Mouse (Mus musculus): ENCODE measurements around the gene Ano9. TPM values are rescaled to one million over a fixed set of nuclear protein-coding genes. Genes with fewer than 3 reads are reported as not detected.

Gene Ano9
- polyA plus RNA-seq, 1 experiment: not detected

DNA sequence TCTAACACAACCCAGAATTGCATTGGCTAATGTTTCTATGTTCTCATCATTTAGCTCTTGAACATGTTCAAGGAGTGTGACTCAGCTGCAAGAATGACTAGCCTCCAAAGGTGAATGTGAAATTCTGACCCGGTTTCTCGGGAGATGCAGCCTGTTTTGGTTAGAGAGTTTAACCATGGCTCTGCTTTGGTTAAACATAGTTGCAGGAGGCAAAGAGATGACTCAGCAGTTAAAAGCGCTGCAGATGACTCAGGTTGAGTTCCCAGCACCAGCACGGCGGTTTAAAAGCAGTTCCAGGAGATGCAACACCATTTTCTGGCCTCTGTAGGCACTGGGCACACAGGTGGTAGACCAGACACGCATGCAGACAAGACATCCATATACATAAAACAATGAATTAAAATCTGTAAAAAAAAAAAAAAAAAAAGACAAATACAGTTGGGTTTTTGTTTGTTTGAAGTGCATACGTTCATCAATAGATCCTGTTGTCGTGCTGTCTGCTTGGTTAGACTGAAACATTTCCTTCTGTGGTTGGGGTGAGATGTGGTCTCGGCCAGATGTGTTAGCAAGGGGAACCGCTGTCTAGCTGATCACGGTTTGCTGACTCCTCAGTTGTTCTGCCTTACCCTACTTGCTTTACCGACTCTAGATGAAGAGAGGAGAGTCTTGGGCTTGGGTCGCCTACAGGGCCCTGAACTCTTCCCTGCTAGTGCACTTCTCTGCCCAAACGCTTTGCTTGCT, 58.8 kb downstream of the Ano9 start:
- no peak for TF ChIP-seq POLR2A (IDR thresholded peaks at IDR 0.05; ENCODE audit: low read depth, low read length)
- no peak for TF ChIP-seq CTCF (IDR thresholded peaks at IDR 0.05; ENCODE audit: borderline replicate concordance, insufficient read depth, low read length)
- Histone ChIP-seq H3K4me3 (ENCODE audit: insufficient read depth, low read length) (no peak overlapping the region), H3K27ac (ENCODE audit: insufficient read depth, low read length) (no peak overlapping the region), H3K4me1 (ENCODE audit: control insufficient read depth, insufficient read depth, low read length) (no peaks in the 10 kb centered on the region)

DNA sequence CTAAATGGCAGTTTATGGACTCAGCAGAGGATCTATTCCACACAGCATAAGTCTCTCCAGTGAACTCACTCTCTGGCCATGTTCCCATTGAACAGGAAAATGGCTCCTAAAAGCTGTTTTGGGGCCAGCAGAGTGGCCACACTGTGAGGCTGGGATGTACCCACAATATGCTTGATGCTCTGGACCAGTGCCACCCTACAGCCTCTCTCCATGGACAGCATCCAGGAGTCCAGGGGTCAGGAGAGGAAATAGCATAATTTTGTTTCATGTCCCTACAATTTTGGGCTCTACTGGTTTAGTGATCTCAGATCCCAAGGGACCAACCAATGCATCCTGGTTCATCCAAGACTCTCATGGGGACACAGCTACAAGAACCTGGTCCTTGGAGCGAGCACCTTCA, 60.1 kb downstream of the Ano9 start:
- no peaks in the 10 kb centered on the region for H3K4me1 ChIP-seq (ENCODE audit: control insufficient read depth, insufficient read depth, low read length)
- TF ChIP-seq CTCF (IDR thresholded peaks at IDR 0.05; ENCODE audit: borderline replicate concordance, insufficient read depth, low read length): no peak
- H3K27ac ChIP-seq (ENCODE audit: insufficient read depth, low read length): no peak overlapping the region
- no peak overlapping the region for H3K4me3 ChIP-seq (ENCODE audit: insufficient read depth, low read length)

DNA sequence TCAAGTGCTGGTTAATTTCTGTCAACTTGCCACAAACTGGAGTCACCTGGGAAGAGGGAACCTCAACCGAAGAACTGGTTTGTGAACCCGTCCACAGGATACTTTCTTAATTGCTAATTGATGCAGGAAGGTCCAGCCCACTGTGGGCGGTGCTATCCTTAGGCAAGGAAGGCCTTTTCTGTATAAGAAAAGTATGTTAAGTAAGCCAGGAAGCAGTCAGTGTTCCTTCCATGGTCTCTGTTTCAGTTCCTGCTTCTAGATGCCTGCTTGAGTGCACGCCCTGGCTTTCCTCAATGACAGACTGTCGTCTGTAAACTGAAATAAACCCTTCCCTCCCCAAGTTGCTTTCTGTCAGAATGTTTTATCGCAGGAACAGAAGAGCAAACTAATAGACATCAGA, 60.6 kb downstream of the Ano9 start:
- no peak overlapping the region for H3K4me3 ChIP-seq (ENCODE audit: insufficient read depth, low read length)
- H3K4me1 ChIP-seq (ENCODE audit: control insufficient read depth, insufficient read depth, low read length): no peaks in the 10 kb centered on the region
- TF ChIP-seq CTCF (IDR thresholded peaks at IDR 0.05; ENCODE audit: borderline replicate concordance, insufficient read depth, low read length) (no peak), POLR2A (IDR thresholded peaks at IDR 0.05; ENCODE audit: low read depth, low read length) (no peak)
- H3K27ac ChIP-seq (ENCODE audit: insufficient read depth, low read length): no peak overlapping the region

DNA sequence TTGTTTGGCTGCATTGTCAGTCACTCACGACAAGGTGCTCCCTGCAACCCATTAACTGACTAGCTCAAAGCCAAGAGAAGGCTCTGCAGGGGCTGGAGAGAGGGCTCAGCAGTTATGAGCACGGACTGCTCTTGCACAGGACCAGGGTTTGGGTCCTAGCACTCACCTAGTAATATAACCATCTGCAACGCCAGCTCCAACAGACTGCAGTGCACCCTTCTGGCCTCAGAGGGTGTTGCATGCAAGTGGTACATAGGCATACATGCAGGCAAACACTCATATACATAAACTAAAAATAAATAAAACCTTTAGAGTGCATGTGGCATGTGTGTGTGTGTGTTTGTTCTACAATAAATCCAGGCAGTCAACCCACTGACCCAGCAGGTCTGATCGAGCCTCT, 61.8 kb downstream of the Ano9 start:
- Histone ChIP-seq H3K4me3 (ENCODE audit: insufficient read depth, low read length) (no peak overlapping the region), H3K27ac (ENCODE audit: insufficient read depth, low read length) (no peak overlapping the region), H3K4me1 (ENCODE audit: control insufficient read depth, insufficient read depth, low read length) (no peaks in the 10 kb centered on the region)
- TF ChIP-seq CTCF (IDR thresholded peaks at IDR 0.05; ENCODE audit: borderline replicate concordance, insufficient read depth, low read length) (no peak), POLR2A (IDR thresholded peaks at IDR 0.05; ENCODE audit: low read depth, low read length) (no peak)

DNA sequence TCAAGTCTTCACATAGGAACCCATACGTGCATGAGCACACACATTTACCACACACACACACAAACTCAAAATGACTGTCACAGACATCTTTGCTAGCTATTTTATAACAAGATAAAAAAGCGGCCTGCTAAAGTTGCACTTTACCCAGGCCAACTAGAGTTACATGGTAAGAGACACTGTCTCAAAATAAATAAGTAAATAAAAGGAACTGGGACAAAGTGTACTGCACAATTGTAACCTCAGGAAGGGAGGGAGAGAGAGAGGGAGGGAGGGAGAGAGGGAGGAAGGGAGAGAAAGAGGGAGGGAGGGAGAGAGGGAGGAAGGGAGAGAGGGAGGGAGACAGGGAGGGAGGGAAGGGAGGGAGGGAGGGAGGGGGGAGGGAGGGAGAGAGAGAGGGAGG, 65.2 kb downstream of the Ano9 start:
- Histone ChIP-seq H3K27ac (ENCODE audit: insufficient read depth, low read length) (no peak overlapping the region), H3K4me1 (ENCODE audit: control insufficient read depth, insufficient read depth, low read length) (peaks cover 1% of the 10 kb centered on the region; the same call in 1 of the 2 replicates), H3K4me3 (ENCODE audit: insufficient read depth, low read length) (no peak overlapping the region)
- no peak for TF ChIP-seq POLR2A (IDR thresholded peaks at IDR 0.05; ENCODE audit: low read depth, low read length)
- TF ChIP-seq CTCF (IDR thresholded peaks at IDR 0.05; ENCODE audit: borderline replicate concordance, insufficient read depth, low read length): no peak

DNA sequence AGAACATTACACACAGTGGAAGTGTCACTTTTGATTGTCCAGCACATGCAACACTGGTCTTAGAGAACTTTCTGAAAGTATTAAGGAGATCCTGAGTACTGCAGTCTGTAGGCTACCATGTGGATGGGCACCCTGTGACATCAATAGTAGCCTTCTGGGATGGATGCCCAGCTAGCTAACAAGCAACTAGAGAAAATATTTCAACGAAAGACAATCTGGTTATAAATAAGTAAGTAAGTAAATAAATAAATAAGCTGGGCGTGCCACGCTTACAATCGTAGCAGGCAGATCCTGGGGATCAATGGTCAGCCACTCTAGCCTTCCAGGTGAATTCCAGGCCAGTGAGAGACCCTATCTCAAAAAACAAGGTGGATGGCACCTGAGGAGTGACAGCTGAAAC, 65.6 kb downstream of the Ano9 start:
- Histone ChIP-seq H3K4me3 (ENCODE audit: insufficient read depth, low read length) (no peak overlapping the region), H3K27ac (ENCODE audit: insufficient read depth, low read length) (no peak overlapping the region), H3K4me1 (ENCODE audit: control insufficient read depth, insufficient read depth, low read length) (peaks cover 5% of the 10 kb centered on the region)
- TF ChIP-seq CTCF (IDR thresholded peaks at IDR 0.05; ENCODE audit: borderline replicate concordance, insufficient read depth, low read length) (no peak), POLR2A (IDR thresholded peaks at IDR 0.05; ENCODE audit: low read depth, low read length) (no peak)

Other genes with a start within 250 kb of the Ano9 start
- gene Psmd13, start 235.8 kb downstream of the Ano9 start, polyA plus RNA-seq (2011; ENCODE audit: insufficient read length, low read depth, missing spikeins): 206 and 213 TPM in 2 replicates
- 7.6 and 8.2 TPM in 2 replicates for gene Sirt3, start 235.5 kb downstream of the Ano9 start, polyA plus RNA-seq (2011; ENCODE audit: insufficient read length, low read depth, missing spikeins)
- not detected in 2 replicates for gene Cox8b, start 217.4 kb downstream of the Ano9 start, polyA plus RNA-seq (2011; ENCODE audit: insufficient read length, low read depth, missing spikeins)
- gene Nlrp6, start 196.9 kb downstream of the Ano9 start, polyA plus RNA-seq (2011; ENCODE audit: insufficient read length, low read depth, missing spikeins): not detected in 2 replicates
- gene Pgghg, start 176.4 kb downstream of the Ano9 start, polyA plus RNA-seq (2011; ENCODE audit: insufficient read length, low read depth, missing spikeins): 14.3 and 19.1 TPM in 2 replicates
- gene Ifitm5, start 167.5 kb downstream of the Ano9 start, polyA plus RNA-seq (2011; ENCODE audit: insufficient read length, low read depth, missing spikeins): 3.0 TPM in 1 of 2 replicates, not detected in the other
- gene Gm45717, start 161.9 kb downstream of the Ano9 start, polyA plus RNA-seq (2011; ENCODE audit: insufficient read length, low read depth, missing spikeins): not detected in 2 replicates
- 771 and 857 TPM in 2 replicates for gene Ifitm2, start 161.8 kb downstream of the Ano9 start, polyA plus RNA-seq (2011; ENCODE audit: insufficient read length, low read depth, missing spikeins)
- 5.1 and 16.5 TPM in 2 replicates for gene Ifitm1, start 150.6 kb downstream of the Ano9 start, polyA plus RNA-seq (2011; ENCODE audit: insufficient read length, low read depth, missing spikeins)
- gene Ifitm3, start 107.0 kb downstream of the Ano9 start, polyA plus RNA-seq (2011; ENCODE audit: insufficient read length, low read depth, missing spikeins): 1,040 and 1,188 TPM in 2 replicates
- not detected in 2 replicates for gene Ifitm6, start 99.9 kb downstream of the Ano9 start, polyA plus RNA-seq (2011; ENCODE audit: insufficient read length, low read depth, missing spikeins)
- not detected in 2 replicates for gene Gm17387, start 88.7 kb downstream of the Ano9 start, polyA plus RNA-seq (2011; ENCODE audit: insufficient read length, low read depth, missing spikeins)
- 0.53 and 1.6 TPM in 2 replicates for gene B4galnt4, start 56.7 kb downstream of the Ano9 start, polyA plus RNA-seq (2011; ENCODE audit: insufficient read length, low read depth, missing spikeins)
- gene Pkp3, start 39.6 kb downstream of the Ano9 start, polyA plus RNA-seq (2011; ENCODE audit: insufficient read length, low read depth, missing spikeins): not detected in 2 replicates
- not detected in 2 replicates for gene Sigirr, start 17.2 kb downstream of the Ano9 start, polyA plus RNA-seq (2011; ENCODE audit: insufficient read length, low read depth, missing spikeins)
- gene Ptdss2, start 4.6 kb upstream of the Ano9 start, polyA plus RNA-seq (2011; ENCODE audit: insufficient read length, low read depth, missing spikeins): 27.0 and 28.3 TPM in 2 replicates
- 108 and 119 TPM in 2 replicates for gene Rnh1, start 55.1 kb upstream of the Ano9 start, polyA plus RNA-seq (2011; ENCODE audit: insufficient read length, low read depth, missing spikeins)
- 54.0 and 62.7 TPM in 2 replicates for gene Hras, start 76.2 kb upstream of the Ano9 start, polyA plus RNA-seq (2011; ENCODE audit: insufficient read length, low read depth, missing spikeins)
- gene Lrrc56, start 76.4 kb upstream of the Ano9 start, polyA plus RNA-seq (2011; ENCODE audit: insufficient read length, low read depth, missing spikeins): 1.9 and 2.4 TPM in 2 replicates
- 0.38 and 0.58 TPM in 2 replicates for gene Lmntd2, start 96.3 kb upstream of the Ano9 start, polyA plus RNA-seq (2011; ENCODE audit: insufficient read length, low read depth, missing spikeins)
- 3.9 and 5.8 TPM in 2 replicates for gene Rassf7, start 98.1 kb upstream of the Ano9 start, polyA plus RNA-seq (2011; ENCODE audit: insufficient read length, low read depth, missing spikeins)
- gene Phrf1, start 111.0 kb upstream of the Ano9 start, polyA plus RNA-seq (2011; ENCODE audit: insufficient read length, low read depth, missing spikeins): 54.7 and 58.7 TPM in 2 replicates
- 6.0 and 7.2 TPM in 2 replicates for gene Irf7, start 148.7 kb upstream of the Ano9 start, polyA plus RNA-seq (2011; ENCODE audit: insufficient read length, low read depth, missing spikeins)
- gene Cdhr5, start 159.0 kb upstream of the Ano9 start, polyA plus RNA-seq (2011; ENCODE audit: insufficient read length, low read depth, missing spikeins): not detected in 2 replicates
- gene Sct, start 161.3 kb upstream of the Ano9 start, polyA plus RNA-seq (2011; ENCODE audit: insufficient read length, low read depth, missing spikeins): not detected in 2 replicates
- 0.28 TPM in 1 of 2 replicates, not detected in the other for gene Drd4, start 174.2 kb upstream of the Ano9 start, polyA plus RNA-seq (2011; ENCODE audit: insufficient read length, low read depth, missing spikeins)
- gene Deaf1, start 209.9 kb upstream of the Ano9 start, polyA plus RNA-seq (2011; ENCODE audit: insufficient read length, low read depth, missing spikeins): 30.5 and 37.2 TPM in 2 replicates
- 24.6 and 25.4 TPM in 2 replicates for gene Tmem80, start 209.9 kb upstream of the Ano9 start, polyA plus RNA-seq (2011; ENCODE audit: insufficient read length, low read depth, missing spikeins)
- gene Eps8l2, start 221.1 kb upstream of the Ano9 start, polyA plus RNA-seq (2011; ENCODE audit: insufficient read length, low read depth, missing spikeins): 4.2 and 9.1 TPM in 2 replicates